Mouse (Mus musculus): ENCODE data around the gene Csrnp3.

DNA sequence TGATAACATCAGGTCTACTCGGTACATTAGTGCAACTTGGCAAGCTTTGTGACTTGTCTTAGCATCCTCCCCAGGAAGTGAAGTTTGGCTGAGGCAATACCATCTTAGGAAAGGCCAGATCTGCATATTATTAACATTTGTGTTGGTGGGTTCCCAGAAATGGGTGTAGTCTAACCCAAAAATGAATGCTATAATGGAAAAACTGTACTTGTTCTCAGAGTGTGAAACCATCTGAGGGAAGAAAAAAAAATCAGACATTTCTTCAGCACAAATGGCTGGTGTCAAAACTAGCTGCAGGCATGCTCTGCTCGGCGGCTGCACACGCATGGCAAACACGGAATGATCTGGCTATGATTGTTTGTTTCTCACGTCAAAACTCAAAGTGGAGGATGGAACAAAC, 18.8 kb upstream of the Csrnp3 start:
- TF ChIP-seq CTCF (IDR thresholded peaks at IDR 0.05; ENCODE audit: low read depth) (no peak), EP300 (optimal IDR thresholded peaks at IDR 0.05) (no peak)

Measured in stomach, postnatal 0 days (tissue).